Mouse (Mus musculus): ENCODE data around the gene Ggnbp2. TPM values are rescaled to one million over a fixed set of nuclear protein-coding genes. Genes with fewer than 3 reads are reported as not detected.
A peak's percentile ranks its signal among the peaks of the same experiment; 100 is the strongest.

The Ggnbp2 gene
- polyA plus RNA-seq, 1 experiment from 2014 or later = 71.9 TPM

- DNase-seq (no peak), ATAC-seq (ENCODE audit: low FRiP score, low TSS enrichment) (no peak)
- no peaks in the 10 kb centered on the region for H3K36me3 ChIP-seq (ENCODE audit: control insufficient read depth, insufficient read depth, low read length)
- H3K4me3 ChIP-seq (replicated peaks; ENCODE audit: low read depth, low read length) = no peak overlapping the region
- H3K4me2 ChIP-seq (ENCODE audit: low read length) = no peak overlapping the region
- peaks cover under 1% of the 10 kb centered on the region; the same call in 1 of the 2 replicates for H3K4me1 ChIP-seq (ENCODE audit: control insufficient read depth, insufficient read depth, low read length)
- no peaks in the 10 kb centered on the region for H3K9me3 ChIP-seq (ENCODE audit: control insufficient read depth, low read length)
- no peaks in the 10 kb centered on the region for H3K27me3 ChIP-seq (ENCODE audit: control insufficient read depth, insufficient read depth, low read length)
- no peak overlapping the region for H3K27ac ChIP-seq (replicated peaks; ENCODE audit: low read depth, low read length)
- H3K9ac ChIP-seq (replicated peaks; ENCODE audit: low read length) = no peak overlapping the region
- 69% methylated on average over 10 of the region's 10 CpGs for WGBS
These were observed 47.1 kb downstream of the Ggnbp2 start for GRCm38 (mm10) chr11:84823484-84823897.

GRCm38 (mm10) chr11:84822487-84822886 lies 48.1 kb downstream of the Ggnbp2 start:
- Histone ChIP-seq H3K27me3 (ENCODE audit: control insufficient read depth, insufficient read depth, low read length) (no peaks in the 10 kb centered on the region), H3K9me3 (ENCODE audit: control insufficient read depth, low read length) (no peaks in the 10 kb centered on the region), H3K36me3 (ENCODE audit: control insufficient read depth, insufficient read depth, low read length) (no peaks in the 10 kb centered on the region), H3K9ac (replicated peaks; ENCODE audit: low read length) (no peak overlapping the region; the same call in 1 of the 2 replicates), H3K4me3 (replicated peaks; ENCODE audit: low read depth, low read length) (no peak overlapping the region), H3K27ac (replicated peaks; ENCODE audit: low read depth, low read length) (no peak overlapping the region), H3K4me1 (ENCODE audit: control insufficient read depth, insufficient read depth, low read length) (peaks cover 3% of the 10 kb centered on the region; the same call in 1 of the 2 replicates), H3K4me2 (ENCODE audit: low read length) (no peak overlapping the region)
- 77% methylated on average over 5 of the region's 5 CpGs for WGBS
- DNase-seq (no peak), ATAC-seq (ENCODE audit: low FRiP score, low TSS enrichment) (no peak)

- H3K9ac ChIP-seq (replicated peaks; ENCODE audit: low read length) = no peak overlapping the region
- H3K4me3 ChIP-seq (replicated peaks; ENCODE audit: low read depth, low read length) = no peak overlapping the region
- H3K9me3 ChIP-seq (ENCODE audit: control insufficient read depth, low read length) = no peaks in the 10 kb centered on the region
- H3K27ac ChIP-seq (replicated peaks; ENCODE audit: low read depth, low read length) = no peak overlapping the region
- ATAC-seq (ENCODE audit: low FRiP score, low TSS enrichment) (no peak), DNase-seq (no peak)
- no peaks in the 10 kb centered on the region for H3K36me3 ChIP-seq (ENCODE audit: control insufficient read depth, insufficient read depth, low read length)
- WGBS = 90% methylated on average over 9 of the region's 9 CpGs
- no peak overlapping the region for H3K4me2 ChIP-seq (ENCODE audit: low read length)
- H3K27me3 ChIP-seq (ENCODE audit: control insufficient read depth, insufficient read depth, low read length) = no peaks in the 10 kb centered on the region
- H3K4me1 ChIP-seq (ENCODE audit: control insufficient read depth, insufficient read depth, low read length) = peaks cover 3% of the 10 kb centered on the region; the same call in 1 of the 2 replicates
These were observed 49.4 kb downstream of the Ggnbp2 start for GRCm38 (mm10) chr11:84821131-84821770.

- peak; percentile 92 for DNase-seq
- H3K4me1 ChIP-seq (ENCODE audit: control insufficient read depth, insufficient read depth, low read length) = peaks cover 3% of the 10 kb centered on the region; the same call in 1 of the 2 replicates
These were observed 51.5 kb downstream of the Ggnbp2 start, which contains the start of gene Mrm1 for GRCm38 (mm10) chr11:84818961-84819692. Gene Mrm1 (minus strand): TSS chr11:84819515.

GRCm38 (mm10) chr11:84818085-84818960 lies 52.3 kb downstream of the Ggnbp2 start:
- DNase-seq (peak; percentile 88), ATAC-seq (ENCODE audit: low FRiP score, low TSS enrichment) (peak; percentile 47)
- Histone ChIP-seq H3K9ac (replicated peaks; ENCODE audit: low read length) (peak overlapping the region; percentile 67), H3K27me3 (ENCODE audit: control insufficient read depth, insufficient read depth, low read length) (no peaks in the 10 kb centered on the region), H3K4me2 (ENCODE audit: low read length) (peak overlapping the region; percentile 97), H3K4me1 (ENCODE audit: control insufficient read depth, insufficient read depth, low read length) (peaks cover 3% of the 10 kb centered on the region; the same call in 1 of the 2 replicates), H3K27ac (replicated peaks; ENCODE audit: low read depth, low read length) (0 out of 2 replicates have a peak overlapping the region, but pooled peaks have one; percentile 45), H3K4me3 (replicated peaks; ENCODE audit: low read depth, low read length) (peak overlapping the region; percentile 61), H3K9me3 (ENCODE audit: control insufficient read depth, low read length) (no peaks in the 10 kb centered on the region), H3K36me3 (ENCODE audit: control insufficient read depth, insufficient read depth, low read length) (no peaks in the 10 kb centered on the region)
- WGBS = under 1% methylated on average over 39 of the region's 39 CpGs

More at GRCm38 (mm10) chr11:84818961-84819692, 51.5 kb downstream of the Ggnbp2 start, which contains the start of gene Mrm1:
- H3K9ac ChIP-seq (replicated peaks; ENCODE audit: low read length) = peak within 1 kb of the TSS; percentile 67
- H3K36me3 ChIP-seq (ENCODE audit: control insufficient read depth, insufficient read depth, low read length) = no peaks in the 10 kb centered on the region
- 0 out of 2 replicates have a peak within 1 kb of the TSS, but pooled peaks have one; percentile 45 for H3K27ac ChIP-seq (replicated peaks; ENCODE audit: low read depth, low read length)
- ATAC-seq (ENCODE audit: low FRiP score, low TSS enrichment) = peak; percentile 87
- under 1% methylated on average over 55 of the region's 55 CpGs for WGBS
- peak within 1 kb of the TSS; percentile 61 for H3K4me3 ChIP-seq (replicated peaks; ENCODE audit: low read depth, low read length)
- no peaks in the 10 kb centered on the region for H3K9me3 ChIP-seq (ENCODE audit: control insufficient read depth, low read length)
- peak within 1 kb of the TSS; percentile 97 for H3K4me2 ChIP-seq (ENCODE audit: low read length)
- no peaks in the 10 kb centered on the region for H3K27me3 ChIP-seq (ENCODE audit: control insufficient read depth, insufficient read depth, low read length)

GRCm38 (mm10) chr11:84817362-84817761 lies 53.3 kb downstream of the Ggnbp2 start:
- Histone ChIP-seq H3K9ac (replicated peaks; ENCODE audit: low read length) (no peak overlapping the region), H3K36me3 (ENCODE audit: control insufficient read depth, insufficient read depth, low read length) (no peaks in the 10 kb centered on the region), H3K4me2 (ENCODE audit: low read length) (no peak overlapping the region), H3K4me3 (replicated peaks; ENCODE audit: low read depth, low read length) (no peak overlapping the region), H3K4me1 (ENCODE audit: control insufficient read depth, insufficient read depth, low read length) (peaks cover 3% of the 10 kb centered on the region; the same call in 1 of the 2 replicates), H3K27me3 (ENCODE audit: control insufficient read depth, insufficient read depth, low read length) (no peaks in the 10 kb centered on the region), H3K9me3 (ENCODE audit: control insufficient read depth, low read length) (no peaks in the 10 kb centered on the region), H3K27ac (replicated peaks; ENCODE audit: low read depth, low read length) (no peak overlapping the region)
- ATAC-seq (ENCODE audit: low FRiP score, low TSS enrichment) (no peak), DNase-seq (no peak)
- WGBS = 82% methylated on average over 6 of the region's 6 CpGs

- ATAC-seq (ENCODE audit: low FRiP score, low TSS enrichment) = peak; percentile 24; the same call in 1 of the 2 replicates
- peak; percentile 92 for DNase-seq
- Histone ChIP-seq H3K9me3 (ENCODE audit: control insufficient read depth, low read length) (no peaks in the 10 kb centered on the region), H3K4me3 (replicated peaks; ENCODE audit: low read depth, low read length) (no peak overlapping the region), H3K27ac (replicated peaks; ENCODE audit: low read depth, low read length) (0 out of 2 replicates have a peak overlapping the region, but pooled peaks have one; percentile 15), H3K27me3 (ENCODE audit: control insufficient read depth, insufficient read depth, low read length) (no peaks in the 10 kb centered on the region), H3K9ac (replicated peaks; ENCODE audit: low read length) (no peak overlapping the region), H3K36me3 (ENCODE audit: control insufficient read depth, insufficient read depth, low read length) (no peaks in the 10 kb centered on the region), H3K4me1 (ENCODE audit: control insufficient read depth, insufficient read depth, low read length) (peaks cover 3% of the 10 kb centered on the region; the same call in 1 of the 2 replicates), H3K4me2 (ENCODE audit: low read length) (no peak overlapping the region)
- 55% methylated on average over 13 of the region's 13 CpGs for WGBS
These were observed 56.7 kb downstream of the Ggnbp2 start for GRCm38 (mm10) chr11:84813724-84814510.
